Mouse (Mus musculus) mesoderm, embryonic 11.5 days (tissue): ENCODE measurements around the gene Ankef1.

Experiments
- DNase-seq: peaks from one replicate; pipeline ENCODE4 v3.0.0-alpha.2; 2012; ENCODE audit warnings: low read depth, low spot score

The Ankef1 gene

DNA sequence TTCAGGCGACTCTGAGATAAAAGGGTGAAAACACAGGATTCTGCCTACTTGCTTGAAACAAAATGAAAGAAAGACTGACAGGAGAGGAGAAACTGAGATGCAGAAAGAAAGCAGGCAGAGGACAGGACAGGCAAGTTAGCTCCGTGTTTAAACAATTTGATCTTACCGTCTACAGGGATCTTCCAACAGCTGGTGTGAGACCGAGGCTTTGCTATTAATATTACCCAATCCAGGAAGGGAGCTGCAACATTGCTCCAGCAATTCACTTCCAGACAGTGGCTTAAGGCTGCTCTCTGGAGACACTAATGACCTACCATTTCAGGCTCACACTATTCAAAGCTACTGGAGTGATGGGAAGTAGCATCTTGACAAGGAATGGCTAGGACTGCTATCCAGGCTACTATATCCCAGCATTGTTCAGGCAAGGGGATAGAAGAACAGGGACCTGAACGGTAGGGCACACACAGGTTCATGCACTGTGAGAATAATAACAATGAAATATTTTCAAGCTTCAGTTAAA is 99.0 kb downstream of the Ankef1 start:
- no peak for DNase-seq

- DNase-seq = no peak
Observed at GRCm38 (mm10) chr2:136601206-136601605, 99.5 kb downstream of the Ankef1 start.
